Mouse (Mus musculus) thymus, adult 18-20 months (tissue): ENCODE measurements around the gene LTO1.

Experiments
- DNase-seq, 2 experiments: peaks; one replicate each; pipeline ENCODE4 v3.0.0; 2022; ENCODE audit warnings: mixed read lengths in 2 of 2

Gene LTO1

DNA sequence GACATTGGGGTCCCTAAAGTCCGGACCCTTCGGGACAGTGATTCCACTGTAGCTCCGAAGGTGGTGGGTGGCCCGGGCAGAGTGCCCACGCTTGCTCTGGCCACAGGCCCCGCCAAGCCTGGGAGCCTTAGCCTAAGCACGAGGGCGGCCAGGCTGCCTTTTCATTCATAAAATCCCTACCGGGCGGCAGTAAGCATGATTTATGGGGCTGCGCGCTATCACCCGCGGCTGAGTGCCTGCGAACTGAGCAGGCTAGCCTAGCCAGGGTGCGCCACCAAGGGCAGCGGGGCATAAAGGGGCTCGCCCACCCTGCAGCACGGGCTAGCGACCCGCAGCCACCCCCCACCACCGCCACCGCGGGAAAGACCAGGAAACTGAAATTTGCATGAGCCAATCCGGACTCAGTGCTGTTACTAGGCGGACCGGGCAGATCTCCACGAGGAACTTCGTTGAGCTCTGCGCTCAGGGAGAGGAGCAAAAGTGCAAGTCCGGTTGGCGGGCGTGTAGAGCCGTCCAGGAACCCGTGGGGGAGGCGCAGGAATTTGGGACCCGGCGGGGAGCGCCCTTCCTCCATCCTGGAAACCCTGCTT, 26.4 kb downstream of the LTO1 start:
- peak; percentile 39 to 41 for DNase-seq

DNA sequence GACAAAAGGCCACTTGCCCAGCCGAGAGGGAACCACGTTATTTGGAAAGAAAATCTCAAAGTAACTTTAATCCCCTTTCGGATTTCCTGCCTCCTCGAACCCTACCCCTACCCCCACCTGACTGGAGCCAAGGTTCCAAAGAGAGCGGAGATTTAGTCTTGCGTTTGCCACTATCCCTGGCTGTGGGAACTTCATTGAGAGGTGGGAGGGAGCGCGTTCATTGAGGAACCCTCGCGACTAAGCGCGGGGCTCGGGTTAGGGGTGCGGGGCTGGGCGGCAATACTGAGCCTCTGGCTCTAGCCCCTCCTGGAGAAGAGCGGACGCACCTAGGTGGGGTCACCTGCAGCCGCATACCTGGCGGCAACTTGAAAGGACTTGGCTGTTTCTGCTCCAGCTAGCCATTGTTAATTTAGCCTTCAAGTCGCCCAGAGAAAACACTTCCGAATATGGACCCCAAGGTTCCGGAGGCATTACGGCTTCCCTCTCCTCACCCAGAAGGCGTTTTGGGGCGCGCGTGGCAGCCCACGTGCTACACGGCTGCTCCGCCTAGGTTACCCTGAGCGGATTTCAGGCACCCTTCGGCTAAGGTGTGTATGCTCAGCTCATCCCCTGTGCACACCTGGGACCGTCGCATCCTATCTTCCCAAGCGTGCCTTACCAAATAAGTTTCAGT, 27.3 kb downstream of the LTO1 start:
- no peak for DNase-seq

DNA sequence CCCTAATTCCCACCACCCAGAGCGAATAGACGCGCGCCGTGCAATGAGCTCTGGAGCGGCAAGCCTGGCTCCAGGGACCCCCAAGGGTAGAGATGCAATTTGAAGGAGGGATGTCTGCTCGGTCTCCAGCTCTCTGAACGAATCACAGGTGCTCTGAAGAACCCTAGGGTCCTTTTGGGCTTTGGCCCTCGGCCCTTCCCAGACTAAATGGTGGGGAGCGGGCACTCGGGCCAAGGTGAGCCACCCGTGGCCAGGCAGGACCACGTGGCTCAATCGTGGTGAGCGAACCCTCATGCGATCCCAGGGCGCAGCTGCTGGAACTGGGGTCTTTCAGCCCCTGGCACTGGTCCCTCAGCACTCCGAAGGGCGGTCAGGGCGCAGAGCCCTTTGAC, 27.8 kb downstream of the LTO1 start:
- DNase-seq: no peak

DNA sequence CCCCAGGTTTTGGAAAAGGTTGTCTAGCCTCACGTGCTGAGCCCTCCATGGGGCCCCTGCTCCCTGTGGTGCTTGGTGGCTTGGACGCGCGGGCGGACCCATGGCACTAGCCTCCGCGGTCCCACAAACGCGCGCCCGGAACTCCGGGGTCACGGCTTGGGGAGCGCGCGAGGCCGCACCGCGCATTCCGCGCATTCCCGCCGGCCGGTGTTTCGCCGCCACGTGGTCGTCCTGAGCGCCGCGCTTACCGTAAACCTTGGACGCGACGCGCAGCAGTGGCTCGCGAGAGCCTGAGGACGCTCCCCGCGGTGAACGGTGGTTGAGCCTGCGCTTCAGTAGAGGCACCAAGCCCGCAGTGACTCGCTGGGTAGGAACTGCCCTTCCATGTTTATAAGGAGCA, 28.4 kb downstream of the LTO1 start:
- peak in 1 of 2 experiments; percentile 37 for DNase-seq

DNA sequence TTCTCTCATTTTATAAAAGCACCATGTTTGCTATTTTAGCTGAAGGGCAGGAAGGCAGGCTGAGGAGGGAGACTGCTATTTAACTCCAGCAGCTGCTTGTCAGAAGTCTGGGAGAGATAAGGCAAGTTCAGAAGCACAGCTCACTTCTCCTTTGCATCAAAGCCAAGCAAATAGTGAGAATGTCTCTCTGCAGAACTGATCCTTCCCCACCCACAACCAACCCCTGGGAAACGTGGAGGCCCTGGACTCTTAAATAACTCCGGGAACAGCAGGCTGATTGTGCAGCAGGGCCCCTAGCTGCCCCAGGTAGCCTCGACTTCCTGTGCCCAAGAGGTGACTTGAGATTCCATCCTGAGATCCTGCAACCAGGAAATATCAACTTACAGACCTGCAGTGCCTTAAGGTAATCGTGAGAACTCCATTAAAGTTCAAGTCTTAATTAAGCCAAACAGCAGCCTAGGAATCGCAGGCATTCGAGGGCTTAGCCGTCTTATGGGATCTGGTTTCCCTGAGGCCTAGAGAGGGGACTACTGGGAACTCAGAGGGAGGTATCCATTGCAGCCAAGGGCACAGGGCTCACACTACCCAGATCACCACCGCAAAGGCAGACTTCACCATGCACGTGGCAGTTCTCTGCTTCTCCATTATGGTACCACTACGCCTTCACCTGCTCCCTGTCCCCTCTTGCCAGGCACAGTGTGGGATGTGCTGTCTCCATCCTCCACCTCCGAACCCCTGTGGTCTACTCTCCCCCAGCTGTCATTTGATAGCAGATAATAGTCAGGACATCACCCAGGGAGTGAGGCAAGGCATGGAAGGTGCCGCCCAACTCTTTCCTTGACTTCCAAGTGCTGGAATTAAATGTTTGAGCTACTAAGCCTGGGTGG, 43.9 kb downstream of the LTO1 start:
- no peak for DNase-seq

DNA sequence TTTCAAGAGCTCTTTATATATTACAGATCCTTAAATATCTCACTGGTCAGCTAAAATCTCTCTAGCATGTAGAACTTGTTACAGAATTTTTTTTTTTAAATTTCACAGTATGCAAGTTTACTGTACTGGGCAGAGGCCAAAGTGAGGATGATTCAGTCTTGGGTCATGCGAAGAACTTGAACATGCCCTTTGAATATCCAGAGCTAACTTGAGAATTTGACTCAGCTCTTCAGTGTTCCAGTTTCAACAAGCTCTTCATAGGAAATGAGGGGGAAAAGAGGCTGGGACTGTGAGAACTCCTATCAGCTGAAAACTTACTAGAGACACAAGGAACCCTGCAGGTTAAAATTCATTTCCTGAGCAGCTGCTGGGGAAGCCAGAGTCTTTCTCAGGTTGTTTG, 49.0 kb downstream of the LTO1 start:
- no peak for DNase-seq

DNA sequence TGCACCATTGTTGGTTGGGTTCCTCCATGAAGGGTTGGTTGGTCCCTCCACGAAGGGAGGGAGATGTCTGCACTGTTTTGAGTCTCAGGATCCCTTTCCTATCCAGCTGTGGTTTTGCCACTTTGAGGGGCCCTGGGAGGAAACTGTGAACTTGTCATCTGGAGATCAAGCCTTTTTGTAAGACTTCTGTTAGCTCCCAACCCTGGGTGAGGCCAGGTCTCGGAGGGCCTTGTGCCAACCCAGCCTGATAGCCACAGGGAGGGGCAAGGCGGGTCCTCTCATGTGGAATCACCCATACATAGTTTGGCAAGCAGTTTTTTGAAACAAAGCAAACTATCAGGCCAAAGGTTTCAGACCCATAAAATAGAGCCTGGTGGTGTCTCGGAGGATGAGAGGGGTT, 49.4 kb downstream of the LTO1 start:
- no peak for DNase-seq

DNA sequence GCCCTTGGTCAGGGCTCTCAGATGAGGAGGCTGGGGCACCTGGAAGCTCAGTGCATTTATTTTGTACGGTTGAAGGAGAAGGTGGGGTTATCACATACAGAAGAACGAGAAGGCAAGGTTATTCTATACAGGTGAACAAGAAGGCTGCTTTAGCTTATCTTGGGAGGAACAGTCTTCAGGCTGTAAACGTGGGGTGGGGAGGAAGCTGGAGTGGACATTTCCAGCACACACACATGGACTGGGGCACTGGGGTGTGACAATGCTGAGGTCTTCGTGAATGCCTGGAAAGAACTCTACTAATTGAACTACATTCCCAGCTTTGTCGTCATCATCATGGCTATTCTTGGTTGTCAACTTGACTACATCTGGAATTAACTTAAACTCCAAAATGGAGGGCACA, 51.0 kb downstream of the LTO1 start:
- DNase-seq: no peak

DNA sequence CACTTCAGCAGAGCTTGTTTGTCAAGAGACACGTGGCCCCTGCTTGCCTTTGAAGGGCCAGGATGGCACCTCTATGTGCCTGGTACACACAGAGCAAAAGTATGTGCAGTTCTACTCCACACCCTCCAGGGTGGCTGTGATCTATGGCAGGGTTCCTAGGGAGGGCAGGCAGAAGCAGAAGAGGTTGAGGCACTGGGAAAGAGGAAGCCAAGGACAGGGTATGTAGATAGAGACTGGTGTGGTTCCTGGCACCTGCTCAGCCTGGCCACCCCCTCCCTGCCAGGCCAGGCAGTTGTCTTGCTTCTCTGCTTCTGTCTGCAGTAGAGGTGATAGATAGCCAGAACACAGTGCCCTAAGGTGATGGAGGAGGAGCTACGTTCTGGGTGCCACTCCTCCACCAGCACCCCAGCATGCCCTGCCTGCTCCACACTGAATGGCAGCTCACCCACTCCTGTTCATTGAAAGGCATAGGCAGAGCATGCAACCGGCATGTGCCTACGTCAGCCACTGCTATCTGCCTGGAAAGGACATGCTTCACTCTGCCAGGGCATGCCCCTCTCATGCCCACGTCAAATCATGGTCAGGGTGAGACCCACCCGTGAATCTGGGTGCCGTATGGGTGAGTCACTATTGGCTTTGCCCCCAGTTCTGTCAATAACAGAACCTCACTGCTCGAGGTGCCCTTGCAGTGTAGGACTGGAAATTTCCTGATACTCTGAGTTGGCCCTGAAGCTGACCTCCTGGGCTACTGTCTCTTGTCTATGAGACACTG, 56.3 kb downstream of the LTO1 start:
- DNase-seq: no peak

DNA sequence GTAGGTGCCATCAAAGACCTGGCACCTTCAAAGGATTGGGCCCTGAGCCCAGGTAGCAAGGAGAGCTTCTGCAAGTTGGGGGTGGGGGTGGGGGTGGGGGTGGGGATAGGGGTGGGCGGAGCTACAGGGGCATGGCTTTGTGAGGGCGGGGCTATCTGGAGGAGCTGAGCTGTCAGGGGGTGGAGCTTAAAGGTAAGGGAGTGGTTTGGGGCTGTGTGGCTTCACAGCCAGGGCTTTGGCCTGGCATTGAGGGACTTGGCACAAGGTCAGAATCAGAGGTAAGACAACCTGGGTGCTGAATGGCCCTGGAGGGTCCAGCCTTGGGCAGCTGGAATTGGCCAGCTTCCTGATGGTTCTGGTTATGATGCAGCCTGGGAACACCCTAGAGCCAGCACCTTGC, 56.9 kb downstream of the LTO1 start:
- DNase-seq: no peak

DNA sequence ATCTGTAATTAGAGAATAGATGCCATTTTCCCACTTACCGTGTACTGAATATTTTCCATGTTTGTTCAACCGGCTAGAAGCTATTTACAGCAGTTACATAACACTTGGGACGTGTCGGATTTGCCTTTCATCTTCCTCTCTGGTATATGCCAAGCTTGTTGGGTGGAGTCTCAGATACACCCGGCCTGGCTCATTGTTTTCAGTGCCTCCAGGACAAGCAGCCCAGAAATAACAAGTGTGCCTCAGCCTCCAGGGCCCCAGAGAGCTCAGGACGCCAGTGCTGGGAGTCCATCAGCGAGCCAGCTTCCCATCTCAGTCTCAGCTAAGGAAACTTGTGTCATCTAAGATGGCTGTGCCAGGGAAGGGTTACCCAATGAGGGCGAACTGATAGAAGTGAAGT, 58.6 kb downstream of the LTO1 start:
- DNase-seq: no peak

DNA sequence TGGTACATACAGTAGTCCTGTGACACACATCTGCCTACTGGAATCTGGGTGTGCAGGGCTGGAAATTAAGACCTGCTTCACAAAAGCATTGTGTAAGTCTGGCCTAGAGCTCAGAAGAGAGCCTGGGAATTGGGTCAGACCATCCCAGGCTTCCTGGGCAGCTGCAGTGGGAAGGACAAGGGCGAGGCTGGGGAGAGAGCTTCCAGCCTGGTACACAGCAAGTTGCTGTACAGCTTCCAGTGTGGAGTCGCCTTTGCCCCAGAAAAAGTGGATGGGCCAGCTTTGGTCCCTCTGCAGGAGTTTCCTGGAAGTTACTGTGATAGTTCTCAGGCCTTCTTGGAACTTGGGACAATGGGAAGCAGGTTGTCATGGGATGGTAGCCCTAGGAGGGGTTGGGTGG, 62.2 kb downstream of the LTO1 start:
- DNase-seq: no peak

DNA sequence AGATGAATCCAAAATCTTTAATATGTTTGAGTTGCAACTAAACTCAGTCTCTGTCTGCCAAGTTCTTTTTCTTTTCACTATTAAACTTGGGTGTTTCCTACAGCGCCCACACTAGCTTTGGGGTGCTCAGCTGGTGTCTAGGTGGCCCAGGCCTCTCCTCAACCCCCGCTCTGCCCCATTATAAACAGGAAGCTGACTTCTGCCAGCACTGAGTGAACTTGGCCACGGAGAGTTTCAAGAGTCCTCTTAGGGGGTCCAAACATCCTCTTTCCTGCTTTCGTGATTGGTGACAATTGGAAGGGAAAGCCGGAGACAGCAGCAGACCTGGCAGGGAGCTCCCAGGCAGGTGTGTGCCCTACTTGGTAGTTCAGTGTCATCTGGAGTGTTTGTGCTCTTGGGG, 64.9 kb downstream of the LTO1 start:
- peak in 1 of 2 experiments; percentile 15 for DNase-seq
